Mouse (Mus musculus) adrenal gland, postnatal 14 days (tissue): ENCODE results near the gene Olfr1437. TPM values are rescaled to one million over a fixed set of nuclear protein-coding genes. Genes with fewer than 3 reads are reported as not detected.
A peak's percentile ranks its signal among the peaks of the same experiment; 100 is the strongest.
"Not testable (repeated sequence)": the region's sequence is repeated elsewhere in the genome, so short reads cannot be mapped to it uniquely, and the experiment has no call there.

ENCODE experiments used
- DNase-seq: peaks from one replicate; pipeline ENCODE4 v3.0.0; 2021; ENCODE audit warnings: mixed read lengths
- long read RNA-seq, 2 experiments: library from polyadenylated mRNA; stranded (forward); transcript quantifications; one replicate each; pipeline ENCODE4 v2.0.0; 2021
- total RNA-seq: library from RNA; stranded (reverse); gene quantifications from 2 replicates; pipeline ENCODE4 v1.2.3, GENCODE M21; 2021

Gene Olfr1437
- total RNA-seq, result not detected in 2 replicates
- long read RNA-seq, experiment 1, result 0 reads
- long read RNA-seq, experiment 2, result 0 reads

DNA sequence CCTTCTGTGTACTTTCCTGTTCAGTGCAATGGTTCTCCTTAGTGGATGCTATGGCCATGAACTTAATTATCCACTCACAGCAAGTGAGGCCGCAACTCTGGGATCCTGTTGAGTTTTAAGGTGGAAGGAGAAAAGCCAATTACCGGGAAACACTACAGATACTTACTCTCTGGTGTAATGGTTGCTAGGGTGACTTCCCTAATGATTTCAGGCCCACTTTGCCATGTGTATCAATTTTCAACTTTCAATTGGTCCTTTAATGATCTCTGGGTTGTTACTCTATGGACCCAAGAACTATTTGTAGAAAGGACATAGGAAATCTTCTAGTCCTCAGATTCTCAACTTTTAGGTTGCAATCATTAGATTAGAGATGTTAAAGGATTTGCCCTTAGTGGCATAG lies at the start of gene Olfr1437:
Gene Olfr1437 (minus strand): TSS at position 101 of the 400 bp plus-strand sequence.
- DNase-seq, result no peak

DNA sequence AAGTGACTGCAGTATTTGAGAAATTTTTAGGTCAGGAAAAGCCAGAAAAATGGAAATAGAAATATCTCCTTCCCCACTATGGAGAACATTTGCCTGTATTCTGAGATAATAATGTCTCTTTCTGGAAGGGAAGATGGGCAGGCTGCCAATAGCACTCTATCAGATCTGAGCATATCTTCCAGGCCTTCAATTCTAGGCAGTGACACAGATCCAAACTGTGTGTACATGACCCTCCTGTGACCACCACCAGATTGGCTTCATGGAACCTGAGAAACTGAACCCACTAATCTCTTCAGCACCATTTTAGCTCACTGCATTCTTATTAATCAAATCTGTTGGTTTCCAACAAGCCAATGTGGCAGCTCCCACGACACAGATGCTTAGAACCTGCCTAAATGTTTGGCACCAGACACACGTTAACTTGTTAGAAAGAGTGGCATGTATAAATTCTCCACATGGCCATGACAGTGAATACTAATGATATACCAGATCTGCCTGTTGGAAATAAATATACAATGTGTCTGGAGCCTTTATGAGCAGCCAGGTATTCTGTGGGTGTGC lies 49.6 kb upstream of the Olfr1437 start:
- DNase-seq, result peak; percentile 3

DNA sequence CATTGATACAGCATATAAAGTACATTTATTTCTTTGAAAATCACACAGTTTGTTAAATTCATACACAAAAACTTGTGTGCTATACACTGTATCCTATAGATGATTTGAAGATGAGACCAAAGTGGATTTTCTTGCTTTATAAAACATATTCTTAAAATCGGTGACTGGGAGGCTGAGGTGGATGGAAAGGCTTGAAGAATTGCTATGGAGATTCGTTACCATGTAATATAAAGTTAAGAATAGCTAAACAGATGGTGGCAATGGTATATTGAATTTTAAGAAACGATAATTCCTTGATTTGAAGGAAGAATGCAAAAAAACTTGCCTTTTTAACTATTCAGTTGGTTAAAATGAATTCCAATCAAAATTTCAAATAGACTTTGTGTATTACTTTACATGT lies 48.1 kb upstream of the Olfr1437 start:
- no peak for DNase-seq

DNA sequence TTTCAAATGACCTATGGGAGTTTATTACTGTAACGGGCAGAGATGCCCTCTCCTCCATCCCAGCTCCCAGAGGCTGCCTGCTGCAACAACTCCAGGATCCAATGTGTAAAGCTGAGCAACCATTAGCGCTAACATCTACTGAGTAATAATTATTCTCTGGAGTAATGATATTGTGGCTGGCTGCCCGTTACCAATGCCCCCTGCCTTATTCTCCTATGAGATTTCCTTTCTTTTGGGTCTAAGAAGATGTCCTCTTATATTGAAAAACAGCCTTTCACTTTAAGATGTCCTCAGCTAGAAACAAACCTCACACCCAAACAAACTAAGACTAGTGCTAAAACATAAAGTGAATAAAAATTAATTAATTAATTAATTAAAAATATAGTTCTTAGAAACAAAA lies 10.9 kb upstream of the Olfr1437 start, which contains the start of gene Olfr1438-ps1:
Gene Olfr1438-ps1 (minus strand): TSS at position 101 of the 400 bp plus-strand sequence.
- DNase-seq, result no peak

DNA sequence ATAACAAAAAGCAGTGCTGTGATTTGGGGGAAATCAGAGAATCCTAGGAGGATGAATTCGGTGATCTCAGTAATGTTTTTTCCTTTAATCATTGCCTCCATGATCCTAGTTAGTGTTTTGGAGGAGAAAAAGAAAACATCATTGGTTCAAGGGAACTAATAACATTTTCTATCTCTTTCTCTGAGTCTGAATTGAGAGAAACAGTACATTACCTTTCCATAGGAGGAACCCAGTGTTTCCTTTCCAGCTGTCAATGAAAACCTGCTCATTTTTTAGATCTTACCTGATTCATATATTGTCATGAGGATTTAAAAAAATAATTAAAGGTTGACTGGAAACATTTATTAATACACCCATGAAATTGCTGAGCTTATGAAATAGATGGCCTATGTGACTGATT lies 25.9 kb downstream of the Olfr1437 start, which contains the start of gene Olfr1436:
Gene Olfr1436 (minus strand): TSS at position 101 of the 400 bp plus-strand sequence.
- DNase-seq, result not testable (repeated sequence)

DNA sequence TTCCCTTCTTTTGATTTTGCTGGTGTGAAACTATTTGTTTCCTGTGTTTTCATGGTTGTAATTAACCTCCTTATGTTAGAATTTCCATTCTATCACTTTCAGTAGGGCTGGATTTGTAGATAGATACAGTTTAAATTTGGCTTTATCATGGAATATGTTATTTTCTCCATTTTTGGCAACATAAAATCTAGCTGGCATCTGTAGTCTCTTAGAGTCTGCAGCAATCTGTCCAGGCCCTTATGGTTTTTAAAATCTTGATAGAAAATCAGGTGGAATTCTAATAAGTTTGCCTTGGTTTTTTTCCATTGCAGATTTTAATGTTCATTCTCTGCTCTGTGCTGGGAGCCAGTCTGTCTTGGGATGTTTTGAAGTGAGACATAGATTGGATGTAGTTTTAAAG lies 31.9 kb downstream of the Olfr1437 start:
- no peak for DNase-seq

- no peak for DNase-seq
Measured at GRCm38 (mm10) chr19:12279554-12279953, 45.3 kb downstream of the Olfr1437 start, which contains the start of gene Olfr1434. Gene Olfr1434, plus strand, starts transcription at chr19:12279854.

Other genes with a start within 250 kb of the Olfr1437 start
- not detected in 2 replicates for gene Olfr1425, start 247.4 kb downstream of the Olfr1437 start, total RNA-seq
- gene Olfr1426, start 233.1 kb downstream of the Olfr1437 start, total RNA-seq, result not detected in 2 replicates
- gene Olfr1427, start 221.8 kb downstream of the Olfr1437 start, total RNA-seq, result not detected in 2 replicates
- gene Olfr1428, start 209.2 kb downstream of the Olfr1437 start, total RNA-seq, result not detected in 2 replicates
- not detected in 2 replicates for gene Olfr76, start 201.9 kb downstream of the Olfr1437 start, total RNA-seq
- not detected in 2 replicates for gene Olfr1555-ps1, start 155.0 kb downstream of the Olfr1437 start, total RNA-seq
- not detected in 2 replicates for gene Olfr1431, start 124.5 kb downstream of the Olfr1437 start, total RNA-seq
- gene Olfr1432, start 92.5 kb downstream of the Olfr1437 start, total RNA-seq, result not detected in 2 replicates
- gene Olfr262, start 83.4 kb downstream of the Olfr1437 start, total RNA-seq, result not detected in 2 replicates
- gene Olfr235, start 64.1 kb downstream of the Olfr1437 start, total RNA-seq, result not detected in 2 replicates
- not detected in 2 replicates for gene Olfr1434, start 45.2 kb downstream of the Olfr1437 start, total RNA-seq
- gene Olfr1436, start 26.0 kb downstream of the Olfr1437 start, total RNA-seq, result not detected in 2 replicates
- not detected in 2 replicates for gene Olfr1438-ps1, start 10.8 kb upstream of the Olfr1437 start, total RNA-seq
- not detected in 2 replicates for gene Olfr1440, start 62.2 kb upstream of the Olfr1437 start, total RNA-seq
- gene Olfr1441, start 92.3 kb upstream of the Olfr1437 start, total RNA-seq, result not detected in 2 replicates
- gene Pfpl, start 102.8 kb upstream of the Olfr1437 start, total RNA-seq, result not detected in 2 replicates
- 10.8 and 18.2 TPM in 2 replicates for gene Mpeg1, start 135.7 kb upstream of the Olfr1437 start, total RNA-seq
- gene Dtx4, start 176.4 kb upstream of the Olfr1437 start, total RNA-seq, result 19.7 and 24.6 TPM in 2 replicates
- 10.4 and 12.1 TPM in 2 replicates for gene Fam111a, start 220.6 kb upstream of the Olfr1437 start, total RNA-seq